Mouse (Mus musculus): ENCODE data around the gene Tm9sf4. TPM values are rescaled to one million over a fixed set of nuclear protein-coding genes. Genes with fewer than 3 reads are reported as not detected.

The Tm9sf4 gene
- polyA plus RNA-seq, 1 experiment from 2014 or later = 68.1 TPM

DNA sequence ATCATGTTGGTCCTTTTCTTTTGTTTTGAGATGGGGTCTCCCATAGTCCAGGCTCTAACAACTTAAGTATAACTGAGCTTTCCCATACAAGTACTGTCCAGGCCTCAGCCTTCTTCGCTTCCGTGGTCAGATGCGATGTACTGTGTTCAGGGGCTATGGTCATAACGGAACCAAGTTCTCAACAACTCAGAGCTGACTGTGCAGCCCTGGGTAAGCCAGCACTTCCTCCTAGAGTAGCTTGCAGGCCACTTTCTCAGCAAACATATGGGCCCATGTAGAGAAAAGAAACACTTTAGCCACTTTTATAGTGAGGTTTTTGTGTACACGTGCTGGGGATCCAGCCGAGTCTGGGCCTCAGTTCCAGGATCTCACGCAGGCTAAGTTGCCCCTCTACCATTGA lies 38.4 kb upstream of the Tm9sf4 start:
- Histone ChIP-seq H3K4me2 (ENCODE audit: low read length) (no peak overlapping the region), H3K4me1 (replicated peaks; ENCODE audit: insufficient read depth, low read length) (no peaks in the 10 kb centered on the region), H3K27ac (no peak overlapping the region), H3K4me3 (replicated peaks; ENCODE audit: low read depth, low read length) (no peak overlapping the region), H3K9me3 (replicated peaks; ENCODE audit: low read length) (no peaks in the 10 kb centered on the region), H3K27me3 (ENCODE audit: insufficient read depth, low read length) (no peaks in the 10 kb centered on the region), H3K9ac (ENCODE audit: low read depth, low read length) (no peak overlapping the region), H3K36me3 (ENCODE audit: insufficient read depth, low read length) (no peaks in the 10 kb centered on the region)
- ATAC-seq (replicated peaks; ENCODE audit: low FRiP score, low read depth) (no peak), DNase-seq (ENCODE audit: low spot score) (no peak)
- 85% methylated on average over 7 of the region's 7 CpGs for WGBS
- no peak for TF ChIP-seq CTCF (IDR thresholded peaks at IDR 0.05; ENCODE audit: low read depth)

DNA sequence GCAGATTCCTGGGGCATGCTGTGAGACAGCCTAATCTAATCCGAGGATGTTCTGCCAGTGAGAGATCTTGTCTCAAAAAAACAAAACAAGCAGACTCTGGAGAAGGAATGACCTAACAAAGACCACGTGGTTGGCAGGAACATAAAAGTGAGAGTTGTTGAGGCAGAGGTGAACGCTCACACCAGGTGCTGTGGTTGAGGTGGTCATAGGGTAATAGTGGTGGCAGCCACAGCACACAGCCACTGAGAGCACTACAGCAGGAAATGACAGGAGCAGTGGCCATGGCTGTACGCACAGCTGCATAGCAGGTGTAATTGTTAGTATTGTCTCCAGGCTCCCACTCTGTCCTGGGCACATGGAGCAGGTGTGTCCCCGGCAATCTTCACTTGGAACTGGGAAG lies 35.2 kb upstream of the Tm9sf4 start:
- Histone ChIP-seq H3K4me1 (replicated peaks; ENCODE audit: insufficient read depth, low read length) (no peaks in the 10 kb centered on the region), H3K27ac (no peak overlapping the region), H3K9ac (ENCODE audit: low read depth, low read length) (no peak overlapping the region), H3K36me3 (ENCODE audit: insufficient read depth, low read length) (no peaks in the 10 kb centered on the region), H3K27me3 (ENCODE audit: insufficient read depth, low read length) (no peaks in the 10 kb centered on the region), H3K9me3 (replicated peaks; ENCODE audit: low read length) (no peaks in the 10 kb centered on the region), H3K4me2 (ENCODE audit: low read length) (no peak overlapping the region), H3K4me3 (replicated peaks; ENCODE audit: low read depth, low read length) (no peak overlapping the region)
- ATAC-seq (replicated peaks; ENCODE audit: low FRiP score, low read depth) (no peak), DNase-seq (ENCODE audit: low spot score) (no peak)
- TF ChIP-seq CTCF (IDR thresholded peaks at IDR 0.05; ENCODE audit: low read depth) = no peak
- 50% methylated on average over 5 of the region's 5 CpGs for WGBS

DNA sequence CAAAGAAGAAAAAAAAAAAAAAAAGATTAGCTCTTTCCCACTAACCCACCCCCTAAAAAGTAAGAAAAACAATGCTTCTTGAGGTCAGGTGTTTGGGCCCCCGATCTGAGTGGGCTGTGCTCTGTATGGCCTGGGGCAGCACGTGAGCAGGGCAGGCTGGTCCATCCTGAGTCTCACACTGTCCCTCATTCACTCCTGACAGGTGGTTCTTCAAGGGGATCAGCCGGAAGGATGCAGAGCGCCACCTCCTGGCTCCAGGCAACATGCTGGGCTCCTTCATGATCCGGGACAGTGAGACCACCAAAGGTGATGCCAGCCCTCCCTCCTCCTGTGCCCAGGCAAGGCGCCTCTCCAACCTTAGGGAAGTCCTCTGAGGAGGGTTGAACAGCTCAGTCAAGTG lies 30.1 kb upstream of the Tm9sf4 start:
- TF ChIP-seq CTCF (IDR thresholded peaks at IDR 0.05; ENCODE audit: low read depth) = peak; percentile 64
- Histone ChIP-seq H3K9me3 (replicated peaks; ENCODE audit: low read length) (no peaks in the 10 kb centered on the region), H3K4me2 (ENCODE audit: low read length) (no peak overlapping the region), H3K36me3 (ENCODE audit: insufficient read depth, low read length) (no peaks in the 10 kb centered on the region), H3K4me1 (replicated peaks; ENCODE audit: insufficient read depth, low read length) (no peaks in the 10 kb centered on the region), H3K9ac (ENCODE audit: low read depth, low read length) (no peak overlapping the region), H3K4me3 (replicated peaks; ENCODE audit: low read depth, low read length) (no peak overlapping the region), H3K27ac (no peak overlapping the region), H3K27me3 (ENCODE audit: insufficient read depth, low read length) (no peaks in the 10 kb centered on the region)
- peak; percentile 33 for DNase-seq (ENCODE audit: low spot score)
- no peak for ATAC-seq (replicated peaks; ENCODE audit: low FRiP score, low read depth)
- WGBS = 26% methylated on average over 6 of the region's 6 CpGs

DNA sequence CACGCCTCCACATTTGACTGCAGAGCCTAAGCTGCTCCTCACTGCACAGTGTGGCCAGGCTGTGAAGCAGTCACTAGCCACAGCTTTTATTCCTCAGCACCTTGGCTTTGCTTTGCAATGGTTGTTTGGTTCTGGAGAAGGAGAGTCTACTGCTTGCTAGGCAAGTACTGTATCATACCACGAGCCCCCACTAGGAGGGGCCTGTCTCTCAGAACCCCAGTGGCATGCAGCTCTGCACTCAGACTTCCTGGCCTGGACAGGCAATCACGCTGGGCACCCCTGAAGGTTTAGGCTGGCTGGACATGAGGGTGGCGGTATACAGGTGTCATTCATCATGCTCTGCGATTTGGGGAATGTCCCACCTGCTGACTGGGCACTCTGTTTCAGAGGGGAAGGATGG lies 26.9 kb upstream of the Tm9sf4 start:
- no peak overlapping the region for H3K9ac ChIP-seq (ENCODE audit: low read depth, low read length)
- 31% methylated on average over 5 of the region's 5 CpGs for WGBS
- no peaks in the 10 kb centered on the region for H3K36me3 ChIP-seq (ENCODE audit: insufficient read depth, low read length)
- DNase-seq (ENCODE audit: low spot score) (peak; percentile 53), ATAC-seq (replicated peaks; ENCODE audit: low FRiP score, low read depth) (peak; percentile 54; the same call in 1 of the 2 replicates)
- H3K27me3 ChIP-seq (ENCODE audit: insufficient read depth, low read length) = no peaks in the 10 kb centered on the region
- no peaks in the 10 kb centered on the region for H3K9me3 ChIP-seq (replicated peaks; ENCODE audit: low read length)
- H3K4me2 ChIP-seq (ENCODE audit: low read length) = no peak overlapping the region
- H3K4me1 ChIP-seq (replicated peaks; ENCODE audit: insufficient read depth, low read length) = no peaks in the 10 kb centered on the region
- H3K27ac ChIP-seq = no peak overlapping the region
- peak; percentile 51; the same call in 1 of the 2 replicates for TF ChIP-seq CTCF (IDR thresholded peaks at IDR 0.05; ENCODE audit: low read depth)
- H3K4me3 ChIP-seq (replicated peaks; ENCODE audit: low read depth, low read length) = no peak overlapping the region

DNA sequence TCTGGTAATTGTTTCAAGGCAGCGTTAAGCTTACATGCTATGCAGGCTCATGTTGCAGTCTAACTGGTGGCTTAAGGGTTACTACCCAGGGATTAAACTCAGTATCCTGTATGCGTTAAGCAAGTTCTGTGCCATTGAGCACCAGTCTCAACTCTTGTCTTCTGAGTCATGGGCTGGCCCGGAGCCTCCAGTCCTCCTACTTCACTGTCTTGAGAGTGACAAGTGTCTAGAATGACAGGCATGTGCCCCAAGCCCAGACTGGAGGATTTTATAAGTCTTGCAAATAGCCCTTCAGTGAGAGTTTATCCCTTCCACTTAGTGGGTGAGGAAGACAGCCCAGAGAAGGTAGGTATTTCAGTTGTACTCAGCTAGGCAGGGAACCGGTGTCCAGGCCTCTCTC lies 24.9 kb upstream of the Tm9sf4 start:
- Histone ChIP-seq H3K9ac (ENCODE audit: low read depth, low read length) (no peak overlapping the region), H3K27me3 (ENCODE audit: insufficient read depth, low read length) (no peaks in the 10 kb centered on the region), H3K4me2 (ENCODE audit: low read length) (no peak overlapping the region), H3K36me3 (ENCODE audit: insufficient read depth, low read length) (no peaks in the 10 kb centered on the region), H3K4me1 (replicated peaks; ENCODE audit: insufficient read depth, low read length) (no peaks in the 10 kb centered on the region), H3K4me3 (replicated peaks; ENCODE audit: low read depth, low read length) (no peak overlapping the region), H3K9me3 (replicated peaks; ENCODE audit: low read length) (no peaks in the 10 kb centered on the region), H3K27ac (no peak overlapping the region)
- WGBS = 56% methylated on average over 4 of the region's 4 CpGs
- DNase-seq (ENCODE audit: low spot score) (no peak), ATAC-seq (replicated peaks; ENCODE audit: low FRiP score, low read depth) (no peak)
- no peak for TF ChIP-seq CTCF (IDR thresholded peaks at IDR 0.05; ENCODE audit: low read depth)

DNA sequence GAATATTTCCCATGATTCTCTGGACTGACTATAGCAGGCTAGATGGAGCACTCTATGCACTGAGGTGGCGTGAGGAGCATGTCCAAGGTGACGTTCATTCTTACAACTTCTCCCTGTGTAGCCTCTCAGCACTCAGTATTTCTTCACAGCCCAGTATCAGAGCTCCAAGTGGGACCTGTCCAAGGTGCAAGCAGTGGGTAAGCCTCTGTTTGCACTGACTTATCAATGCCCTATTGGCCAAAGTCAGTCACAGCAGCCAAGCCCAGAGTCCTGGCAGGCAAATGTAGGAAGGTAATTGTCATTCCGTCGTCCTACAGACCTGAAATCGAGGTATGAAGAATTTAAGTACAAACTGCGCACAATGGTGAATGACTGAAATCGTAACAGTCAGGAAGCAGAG lies 21.9 kb upstream of the Tm9sf4 start:
- Histone ChIP-seq H3K4me3 (replicated peaks; ENCODE audit: low read depth, low read length) (no peak overlapping the region), H3K9me3 (replicated peaks; ENCODE audit: low read length) (no peaks in the 10 kb centered on the region), H3K27ac (no peak overlapping the region), H3K36me3 (ENCODE audit: insufficient read depth, low read length) (no peaks in the 10 kb centered on the region), H3K9ac (ENCODE audit: low read depth, low read length) (no peak overlapping the region), H3K4me1 (replicated peaks; ENCODE audit: insufficient read depth, low read length) (peaks cover 3% of the 10 kb centered on the region; the same call in 1 of the 2 replicates), H3K4me2 (ENCODE audit: low read length) (no peak overlapping the region), H3K27me3 (ENCODE audit: insufficient read depth, low read length) (no peaks in the 10 kb centered on the region)
- WGBS = 84% methylated on average over 7 of the region's 7 CpGs
- no peak for TF ChIP-seq CTCF (IDR thresholded peaks at IDR 0.05; ENCODE audit: low read depth)
- ATAC-seq (replicated peaks; ENCODE audit: low FRiP score, low read depth) = no peak
- no peak for DNase-seq (ENCODE audit: low spot score)

DNA sequence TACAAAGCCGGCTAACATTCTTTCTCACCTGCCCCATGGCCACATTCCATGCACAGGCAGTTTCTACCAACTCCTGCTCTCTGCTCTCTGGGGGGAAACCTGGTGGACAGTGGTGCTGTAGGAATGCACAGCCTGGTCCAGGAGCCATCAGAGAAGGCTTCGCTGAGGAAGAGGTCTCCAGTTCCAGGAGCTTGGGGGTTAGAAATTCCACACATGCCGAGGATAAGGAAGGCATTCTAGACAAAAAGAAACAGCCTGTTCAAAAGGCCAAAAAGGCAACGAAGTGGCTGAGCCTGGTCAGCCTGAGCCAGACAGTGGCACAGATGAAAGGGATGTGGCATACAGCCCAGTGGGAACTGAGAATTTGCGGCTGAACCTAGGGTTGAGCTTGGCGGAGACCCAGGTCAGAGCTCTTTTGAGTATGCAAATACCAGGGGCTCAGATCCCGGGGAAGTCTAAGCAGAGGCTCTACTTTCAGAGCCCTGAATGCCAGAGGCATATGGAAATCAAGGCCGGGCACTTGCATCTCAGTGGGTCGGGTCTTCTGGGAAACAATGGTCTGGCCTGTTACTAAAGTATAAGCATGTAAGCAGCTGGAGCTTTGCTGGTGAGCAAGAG lies 21.0 kb upstream of the Tm9sf4 start:
- no peak overlapping the region for H3K9ac ChIP-seq (ENCODE audit: low read depth, low read length)
- no peaks in the 10 kb centered on the region for H3K9me3 ChIP-seq (replicated peaks; ENCODE audit: low read length)
- peaks cover 3% of the 10 kb centered on the region; the same call in 1 of the 2 replicates for H3K4me1 ChIP-seq (replicated peaks; ENCODE audit: insufficient read depth, low read length)
- no peak for DNase-seq (ENCODE audit: low spot score)
- H3K4me2 ChIP-seq (ENCODE audit: low read length) = no peak overlapping the region
- no peaks in the 10 kb centered on the region for H3K27me3 ChIP-seq (ENCODE audit: insufficient read depth, low read length)
- no peaks in the 10 kb centered on the region for H3K36me3 ChIP-seq (ENCODE audit: insufficient read depth, low read length)
- no peak for TF ChIP-seq CTCF (IDR thresholded peaks at IDR 0.05; ENCODE audit: low read depth)
- ATAC-seq (replicated peaks; ENCODE audit: low FRiP score, low read depth) = no peak; the same call in 1 of the 2 replicates
- H3K4me3 ChIP-seq (replicated peaks; ENCODE audit: low read depth, low read length) = no peak overlapping the region
- 18% methylated on average over 9 of the region's 9 CpGs for WGBS
- no peak overlapping the region for H3K27ac ChIP-seq

Measured in kidney, postnatal 0 days (tissue).